Mouse (Mus musculus): ENCODE data around the gene Psmb1. TPM values are rescaled to one million over a fixed set of nuclear protein-coding genes. Genes with fewer than 3 reads are reported as not detected.

Gene Psmb1
- 14.0 and 17.8 TPM in 2 replicates for polyA plus RNA-seq (2012; rRNA removed)

DNA sequence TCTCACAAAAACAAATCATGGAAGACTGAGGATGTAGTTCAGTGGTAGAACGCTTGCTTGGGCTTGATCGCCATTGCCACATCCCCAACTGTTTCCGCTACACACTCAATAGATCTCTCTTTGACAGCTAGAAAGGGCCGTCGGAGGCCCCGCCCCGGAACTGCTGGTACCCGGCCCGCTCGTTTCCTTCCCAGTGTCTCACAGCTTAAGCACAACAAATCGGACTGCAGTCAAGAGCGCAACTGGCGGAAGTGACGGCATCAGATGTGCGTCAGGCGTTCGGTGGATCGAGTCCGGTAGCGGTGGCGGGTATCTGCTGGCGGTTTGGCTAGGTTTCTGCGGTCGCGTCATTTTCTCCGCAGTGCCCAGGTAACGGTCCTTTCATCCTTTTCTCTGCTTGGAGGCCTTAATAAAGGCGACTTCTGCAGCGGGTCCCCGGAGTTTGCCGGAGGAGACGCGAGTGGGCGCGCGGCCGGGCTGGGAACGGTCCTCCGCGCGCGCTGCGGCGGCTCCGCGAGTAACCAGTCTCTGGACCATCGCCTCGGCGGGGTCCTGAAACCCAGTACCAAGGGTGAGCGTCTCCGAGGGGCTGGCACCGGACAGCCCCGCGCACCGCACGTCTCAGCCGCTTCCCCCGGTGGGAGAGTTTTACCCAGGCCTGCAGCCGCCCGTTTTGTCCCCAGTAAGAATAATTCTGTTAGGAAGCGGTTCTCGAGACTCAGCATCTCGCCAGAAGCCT lies at the start of gene Psmb1, which contains the start of gene Tbp:
Gene Psmb1 (minus strand): TSS at position 96 of the 739 bp plus-strand sequence.
Gene Tbp (plus strand): TSS at position 233 of the 739 bp plus-strand sequence.

DNA sequence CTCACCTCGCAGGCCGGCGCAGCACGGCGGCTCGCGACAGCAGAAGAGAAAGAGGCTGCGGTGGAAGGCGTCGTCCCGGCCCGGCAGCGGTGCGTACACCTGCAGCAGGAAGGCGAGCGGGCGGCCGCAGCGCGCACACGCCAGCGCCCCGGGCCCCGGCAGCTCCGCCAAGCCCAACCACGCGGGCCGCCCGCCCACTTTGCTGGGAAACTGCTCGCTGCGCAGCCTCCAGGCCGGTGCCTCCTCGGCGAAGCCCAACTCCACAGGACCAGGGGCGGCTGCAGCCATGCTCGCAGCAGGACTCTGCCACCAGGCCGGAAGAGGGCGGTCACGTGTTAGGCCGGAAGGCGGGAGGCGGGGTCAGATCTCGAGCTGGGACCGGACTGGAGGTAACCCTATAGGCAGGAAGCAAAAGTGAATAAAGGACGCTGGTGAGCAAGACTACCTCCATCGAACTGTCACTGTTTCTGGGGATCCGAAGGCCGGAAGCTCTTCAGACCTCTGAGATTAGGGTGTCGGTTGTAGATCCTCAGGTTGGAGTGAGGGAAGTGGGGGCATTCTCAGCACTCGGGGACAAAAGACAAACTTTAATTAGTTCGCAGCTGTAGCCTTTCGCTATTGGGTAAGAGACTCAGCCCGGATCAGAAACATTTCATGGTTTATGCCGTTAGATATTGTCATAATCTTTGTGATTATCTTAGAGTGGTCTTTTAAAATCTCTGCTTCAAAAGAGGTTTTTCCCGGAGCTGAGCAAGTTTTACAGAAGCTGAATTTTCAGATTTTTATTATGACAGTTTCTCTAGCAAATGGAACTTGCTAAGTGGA lies 27.6 kb upstream of the Psmb1 start, which contains the start of gene Pdcd2:
Gene Pdcd2 (minus strand): TSS at position 316 of the 825 bp plus-strand sequence.

Other genes with a start within 250 kb of the Psmb1 start
- gene Dll1, start 122.9 kb downstream of the Psmb1 start, polyA plus RNA-seq (2012; rRNA removed): 4.2 and 7.6 TPM in 2 replicates
- 2.1 and 2.7 TPM in 2 replicates for gene Fam120b, start 103.5 kb downstream of the Psmb1 start, polyA plus RNA-seq (2012; rRNA removed)
- 8.4 and 9.5 TPM in 2 replicates for gene Tbp, start 137 bp upstream of the Psmb1 start, polyA plus RNA-seq (2012; rRNA removed)
- 18.2 and 44.2 TPM in 2 replicates for gene Pdcd2, start 27.6 kb upstream of the Psmb1 start, polyA plus RNA-seq (2012; rRNA removed)
- 1.7 and 4.0 TPM in 2 replicates for gene Prdm9, start 64.6 kb upstream of the Psmb1 start, polyA plus RNA-seq (2012; rRNA removed)
- gene Chd1, start 205.2 kb upstream of the Psmb1 start, polyA plus RNA-seq (2012; rRNA removed): 4.0 and 5.6 TPM in 2 replicates